Mouse (Mus musculus): ENCODE measurements at regions not wholly inside any gene's neighbourhood (a gene's known extent, or its start where the extent isn't known, plus 50 kb on each side); places are given as distances from the start of the nearest gene placed in this dataset.

GRCm38 (mm10) chr14:76228968-76229555 is 118.4 kb downstream of the Nufip1 start:
- no peak for TF ChIP-seq CTCF (IDR thresholded peaks at IDR 0.05 in 2 of 3, conservative IDR thresholded peaks at IDR 0.05 in 1 of 3; ENCODE audit: control insufficient read depth in 1 of 3, insufficient read depth in 1 of 3, low read depth in 2 of 3, low read length in 3 of 3, poor library complexity in 1 of 3, severe bottlenecking in 1 of 3)
- no peak for TF ChIP-seq ZMIZ1 (IDR thresholded peaks at IDR 0.05; ENCODE audit: low read depth, low read length)
- no peak for TF ChIP-seq POLR2AphosphoS2 (IDR thresholded peaks at IDR 0.05; ENCODE audit: low read length)
- TF ChIP-seq TCF12 (IDR thresholded peaks at IDR 0.05; ENCODE audit: low read depth, low read length) = no peak
- TF ChIP-seq ELF1 (IDR thresholded peaks at IDR 0.05; ENCODE audit: low read depth, low read length) = no peak
- no peak for TF ChIP-seq POLR2A (IDR thresholded peaks at IDR 0.05; ENCODE audit: control insufficient read depth in 1 of 2, insufficient read depth in 1 of 2, low read depth in 1 of 2, low read length in 2 of 2, poor library complexity in 1 of 2)
- TF ChIP-seq BHLHE40 (IDR thresholded peaks at IDR 0.05; ENCODE audit: borderline replicate concordance, low read depth, low read length) = no peak
- TF ChIP-seq ZNF384 (IDR thresholded peaks at IDR 0.05; ENCODE audit: low read depth, low read length) = no peak
- no peak for TF ChIP-seq MAFK (IDR thresholded peaks at IDR 0.05; ENCODE audit: borderline replicate concordance, low read depth, low read length)
- no peak for TF ChIP-seq USF2 (IDR thresholded peaks at IDR 0.05; ENCODE audit: borderline replicate concordance in 1 of 2, insufficient read depth in 1 of 2, low read depth in 1 of 2, low read length in 2 of 2)
- TF ChIP-seq RAD21 (IDR thresholded peaks at IDR 0.05; ENCODE audit: low read depth, low read length) = no peak
- no peak for TF ChIP-seq NELFE (IDR thresholded peaks at IDR 0.05; ENCODE audit: low read depth, low read length)
- no peak for TF ChIP-seq MEF2A (IDR thresholded peaks at IDR 0.05; ENCODE audit: extremely low read depth, insufficient replicate concordance, low read depth, low read length, poor library complexity, severe bottlenecking)
- no peak for TF ChIP-seq EP300 (IDR thresholded peaks at IDR 0.05; ENCODE audit: low read depth in 1 of 2, low read length in 2 of 2)
